Mouse (Mus musculus) liver, adult 2 months (tissue): ENCODE results near the gene Rgs13.

ENCODE experiments used
- CTCF ChIP-seq: fragments of 200-500 bp; IDR thresholded peaks from 2 replicates; pipeline ENCODE4 v1.5.1; 2011; ENCODE audit warnings: low read depth, low read length, control low read depth
- POLR2A ChIP-seq: fragments of 200-500 bp; IDR thresholded peaks from 2 replicates; pipeline ENCODE4 v1.6.1; 2011; ENCODE audit warnings: low read length, control low read depth; ENCODE audit not compliant: insufficient read depth; ENCODE audit errors: extremely low read depth

DNA sequence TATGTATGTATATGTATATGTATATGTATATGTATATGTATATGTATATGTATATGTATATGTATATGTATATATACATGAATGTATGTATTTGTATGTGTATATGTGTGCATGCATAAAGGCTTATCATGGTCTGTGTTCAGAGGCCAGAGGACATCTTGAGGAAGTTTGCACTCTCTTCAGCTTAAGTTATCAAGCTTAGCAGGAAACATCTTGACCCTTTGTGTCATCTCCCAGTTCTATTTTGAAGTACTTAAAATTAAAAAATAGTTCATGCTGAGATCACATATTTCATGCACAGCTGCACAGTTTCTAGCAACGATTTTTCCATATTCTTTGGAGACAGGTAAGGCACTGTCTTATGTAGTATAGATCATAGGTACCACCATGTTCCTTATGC, 22.4 kb upstream of the Rgs13 start:
- TF ChIP-seq CTCF, result no peak
- TF ChIP-seq POLR2A, result no peak
